Comparison of ENCODE assay signal across 8 mouse cellular contexts in genomic region chr1:86526116-86526788, GRCm38 (mm10). TPM values are rescaled to one million over a fixed set of nuclear protein-coding genes. Genes with fewer than 3 reads are reported as not detected.
A peak's percentile ranks its signal among the peaks of the same experiment; 100 is the strongest.
DNase-seq lines count a peak whose midpoint lies in the region; ATAC-seq and TF ChIP-seq lines count a peak whose summit lies in the region.

Ptma (plus strand) TSS chr1:86526726.

- under 1% methylated on average over 50 of the region's 63 CpGs for WGBS in hindbrain, postnatal 0 days

- intact Hi-C loops in gastrocnemius, adult 2 months (cut with DNase I): no loop called here
- intact Hi-C loops in left cerebral cortex, adult 2 months (cut with DNase I): no loop called here

- H3K4me2 ChIP-seq in hindbrain, postnatal 0 days (ENCODE audit: low read depth, low read length): peak within 1 kb of the TSS; percentile 86

- peaks cover 6% of the 10 kb centered on the region; the same call in 1 of the 2 replicates for H3K36me3 ChIP-seq in hindbrain, postnatal 0 days (ENCODE audit: insufficient read depth, low read length)

- peak within 1 kb of the TSS; percentile 95 for H3K4me3 ChIP-seq in gastrocnemius, adult 2 months
- peak within 1 kb of the TSS; percentile 99 for H3K4me3 ChIP-seq in hindbrain, postnatal 0 days (ENCODE audit: low read length)
- H3K4me3 ChIP-seq in left cerebral cortex, adult 2 months: peak within 1 kb of the TSS; percentile 99

- no peaks in the 10 kb centered on the region for H3K27me3 ChIP-seq in hindbrain, postnatal 0 days (ENCODE audit: insufficient read depth, low read length)

- H3K9ac ChIP-seq in hindbrain, postnatal 0 days (replicated peaks; ENCODE audit: low read length): peak within 1 kb of the TSS; percentile 100

- TF ChIP-seq CTCF in gastrocnemius, adult 2 months (IDR thresholded peaks at IDR 0.05): no peak
- no peak for TF ChIP-seq CTCF in hindbrain, postnatal 0 days (IDR thresholded peaks at IDR 0.05; ENCODE audit: low read depth)
- no peak; the same call in 1 of the 2 replicates for TF ChIP-seq CTCF in left cerebral cortex, adult 2 months (IDR thresholded peaks at IDR 0.05)

- H3K9me3 ChIP-seq in hindbrain, postnatal 0 days (ENCODE audit: low read length): no peaks in the 10 kb centered on the region

- peak; percentile 100 for DNase-seq in ZHBTc4 (ENCODE audit: low read depth, low spot score)
- peak; percentile 98 for DNase-seq in gastrocnemius, adult 2 months
- peak; percentile 100 for DNase-seq in hindbrain, postnatal 0 days (ENCODE audit: low spot score)
- DNase-seq in left cerebral cortex, adult 2 months (ENCODE audit: extremely low spot score in 1 of 2, low spot score in 2 of 2): peak; percentile 97 to 99
- peak; percentile 98 to 99 for DNase-seq in right cerebral cortex, adult 2 months (ENCODE audit: low spot score in 2 of 2)
- peak; percentile 98 for DNase-seq in urinary bladder, postnatal 14 days (ENCODE audit: low spot score)

- peaks cover 7% of the 10 kb centered on the region for H3K4me1 ChIP-seq in hindbrain, postnatal 0 days (ENCODE audit: insufficient read depth, low read length)

- peak; percentile 61 for ATAC-seq in common myeloid progenitor, adult 5-6 weeks (replicated peaks; ENCODE audit: low read depth, poor library complexity, severe bottlenecking)
- ATAC-seq in hindbrain, postnatal 0 days: peak; percentile 95
- ATAC-seq in megakaryocyte, adult 5-6 weeks (ENCODE audit: poor library complexity, severe bottlenecking): peak; percentile 58

- H3K27ac ChIP-seq in gastrocnemius, adult 2 months: peak within 1 kb of the TSS; percentile 99
- peak within 1 kb of the TSS; percentile 97 for H3K27ac ChIP-seq in hindbrain, postnatal 0 days
- peak within 1 kb of the TSS; percentile 100 for H3K27ac ChIP-seq in left cerebral cortex, adult 2 months

RNA-seq across cellular contexts. Expression of gene Ptma, which starts in this region (rescaled TPM):
- total RNA-seq in common myeloid progenitor, adult 5-6 weeks (2017): 6,083 and 6,415 TPM in 2 replicates
- 100 to 1,000 TPM in 1 of 2 experiments, 10 to 100 TPM in 1; 58.5 to 108 TPM for total RNA-seq in gastrocnemius, adult 2 months (2021)
- 619 and 723 TPM in 2 replicates for total RNA-seq in hindbrain, postnatal 0 days (2014; rRNA removed)
- 1,399 and 1,474 TPM in 2 replicates for polyA plus RNA-seq in hindbrain, postnatal 0 days (2015; fragmentation: Nextera tagmentation; extraction: Ambion mirVana)
- total RNA-seq in left cerebral cortex, adult 2 months (2021): 100 to 1,000 TPM; 353 to 363 TPM
- 3,234 and 3,618 TPM in 2 replicates for total RNA-seq in megakaryocyte, adult 5-6 weeks (2015)
- total RNA-seq in megakaryocyte, adult 5-6 weeks (2017): 4,288 and 4,305 TPM in 2 replicates

Comparison
In these comparisons a context has a peak if more than half of its experiments do, and no peak if none do; other contexts are left out.
1. Peak in every context shown above with its lines: DNase-seq, ATAC-seq, H3K4me3 ChIP-seq and H3K27ac ChIP-seq.